8 mouse cellular contexts compared by ENCODE assay signal in genomic region chr6:90508197-90508624, GRCm38 (mm10). TPM values are rescaled to one million over a fixed set of nuclear protein-coding genes. Genes with fewer than 3 reads are reported as not detected.
DNase-seq lines count a peak whose midpoint lies in the region; ATAC-seq and TF ChIP-seq lines count a peak whose summit lies in the region.

No protein-coding gene starts in this region.

- DNase-seq in right cerebral cortex, adult 18-20 months = peak; percentile 33
- DNase-seq in right cerebral cortex, postnatal 25 days = no peak
- peak; percentile 61 for DNase-seq in forebrain, embryonic 11.5 days (ENCODE audit: low spot score)
- peak; percentile 63 to 77 for DNase-seq in heart, postnatal 14 days
- peak in 1 of 2 experiments; percentile 64 for DNase-seq in layer of hippocampus, adult 2 months (ENCODE audit: low spot score in 2 of 2)
- peak; percentile 93 for DNase-seq in lung, postnatal 36 days
- DNase-seq in testis, postnatal 14 days (ENCODE audit: low spot score) = peak; percentile 34

- no peak overlapping the region for H3K4me2 ChIP-seq in forebrain, embryonic 11.5 days (ENCODE audit: low read depth, low read length, severe bottlenecking)

- no peak for ATAC-seq in forebrain, embryonic 11.5 days (replicated peaks; ENCODE audit: low FRiP score)
- ATAC-seq in activated CD4-positive, CD25-positive, alpha-beta regulatory T cell, adult 4 months = no peak

- H3K9me3 ChIP-seq in forebrain, embryonic 11.5 days (ENCODE audit: control insufficient read depth, low read length) = no peaks in the 10 kb centered on the region

- H3K36me3 ChIP-seq in forebrain, embryonic 11.5 days (ENCODE audit: control insufficient read depth, insufficient read depth, low read length) = no peaks in the 10 kb centered on the region

- H3K4me1 ChIP-seq in forebrain, embryonic 11.5 days (replicated peaks; ENCODE audit: control insufficient read depth, insufficient read depth, low read length) = no peaks in the 10 kb centered on the region

- no peak overlapping the region for H3K27ac ChIP-seq in forebrain, embryonic 11.5 days (ENCODE audit: low read depth, low read length)
- peak overlapping the region; percentile 84; the same call in 1 of the 2 replicates for H3K27ac ChIP-seq in layer of hippocampus, adult 2 months

- no peak overlapping the region for H3K4me3 ChIP-seq in forebrain, embryonic 11.5 days (ENCODE audit: low read depth, low read length)
- H3K4me3 ChIP-seq in layer of hippocampus, adult 2 months = no peak overlapping the region

- H3K9ac ChIP-seq in forebrain, embryonic 11.5 days (ENCODE audit: low read length) = no peak overlapping the region

- 56% methylated on average over 4 of the region's 4 CpGs for WGBS in forebrain, embryonic 11.5 days

- TF ChIP-seq CTCF in layer of hippocampus, adult 2 months (conservative IDR thresholded peaks at IDR 0.05) = no peak

- no peaks in the 10 kb centered on the region for H3K27me3 ChIP-seq in forebrain, embryonic 11.5 days (ENCODE audit: control insufficient read depth, insufficient read depth, low read length)

- intact Hi-C loops in heart, postnatal 14 days (cut with DNase I) = loop anchor here (2.0 kb wide), 1 partner anchor 45 kb away; the partner anchor contains the start of gene Klf15

RNA-seq across cellular contexts. Expression of gene Aldh1l1, which starts 22.0 kb away (rescaled TPM):
- polyA plus RNA-seq in forebrain, embryonic 11.5 days (2014; fragmentation: Nextera tagmentation; extraction: Ambion mirVana) = 1.2 and 2.8 TPM in 2 replicates
- total RNA-seq in heart, postnatal 14 days (2021) = 1 to 10 TPM in 1 of 2 experiments, under 1 TPM in 1; 0.90 to 2.7 TPM
- 10 to 100 TPM; 39.3 to 45.2 TPM for total RNA-seq in layer of hippocampus, adult 2 months (2021)
- 1 to 10 TPM in 1 of 2 experiments, under 1 TPM in 1; 0.44 to 1.7 TPM for polyA plus RNA-seq in activated CD4-positive, CD25-positive, alpha-beta regulatory T cell, adult 4 months (2017; shearing (Covaris generic))

RNA-seq across cellular contexts. Expression of gene Klf15, which starts 45.8 kb away (rescaled TPM):
- polyA plus RNA-seq in forebrain, embryonic 11.5 days (2014; fragmentation: Nextera tagmentation; extraction: Ambion mirVana) = 2.8 and 3.0 TPM in 2 replicates
- total RNA-seq in heart, postnatal 14 days (2021) = 10 to 100 TPM; 43.5 to 44.3 TPM
- 10 to 100 TPM; 29.9 to 33.8 TPM for total RNA-seq in layer of hippocampus, adult 2 months (2021)
- not detected for polyA plus RNA-seq in activated CD4-positive, CD25-positive, alpha-beta regulatory T cell, adult 4 months (2017; shearing (Covaris generic))

Comparison
In these comparisons a context has a peak if more than half of its experiments do, and no peak if none do; other contexts are left out.
1. RNA of gene Aldh1l1, which starts 22.0 kb away (total RNA-seq): 39.3 to 45.2 TPM in layer of hippocampus, adult 2 months; 0.90 to 2.7 TPM in heart, postnatal 14 days; every median in the first group is over 10 times any median in the second.